Mouse (Mus musculus): ENCODE results near the gene A730071L15Rik. TPM values are rescaled to one million over a fixed set of nuclear protein-coding genes. Genes with fewer than 3 reads are reported as not detected.

A730071L15Rik gene
- total and polyA plus RNA-seq, 2 experiments from 2014 or later = 0.41 TPM; not detected in 1

GRCm38 (mm10) chr11:6218189-6218896 is 18.5 kb downstream of the A730071L15Rik start:
- no peak overlapping the region for H3K9ac ChIP-seq (replicated peaks; ENCODE audit: low read depth, low read length)
- TF ChIP-seq CTCF (IDR thresholded peaks at IDR 0.05; ENCODE audit: low read depth) = no peak
- no peaks in the 10 kb centered on the region for H3K9me3 ChIP-seq (replicated peaks; ENCODE audit: control insufficient read depth, low read length)
- H3K36me3 ChIP-seq (replicated peaks; ENCODE audit: control insufficient read depth, insufficient read depth, low read length) = no peaks in the 10 kb centered on the region
- WGBS = 62% methylated on average over 11 of the region's 11 CpGs
- H3K4me1 ChIP-seq (ENCODE audit: control insufficient read depth, insufficient read depth) = no peaks in the 10 kb centered on the region
- no peak overlapping the region for H3K4me2 ChIP-seq (ENCODE audit: low read depth, low read length)
- ATAC-seq (ENCODE audit: insufficient read depth, low read depth) (no peak), DNase-seq (ENCODE audit: low spot score) (no peak)
- H3K27ac ChIP-seq (ENCODE audit: low read depth) = no peak overlapping the region
- H3K4me3 ChIP-seq (ENCODE audit: low read depth, low read length) = no peak overlapping the region
- no peaks in the 10 kb centered on the region for H3K27me3 ChIP-seq (ENCODE audit: control insufficient read depth, insufficient read depth, low read length)

- 79% methylated on average over 6 of the region's 6 CpGs for WGBS
- ATAC-seq (ENCODE audit: insufficient read depth, low read depth) = no peak
- Histone ChIP-seq H3K27ac (ENCODE audit: low read depth) (no peak overlapping the region), H3K36me3 (replicated peaks; ENCODE audit: control insufficient read depth, insufficient read depth, low read length) (no peaks in the 10 kb centered on the region), H3K4me3 (ENCODE audit: low read depth, low read length) (no peak overlapping the region), H3K4me2 (ENCODE audit: low read depth, low read length) (no peak overlapping the region), H3K4me1 (ENCODE audit: control insufficient read depth, insufficient read depth) (no peaks in the 10 kb centered on the region), H3K9ac (replicated peaks; ENCODE audit: low read depth, low read length) (no peak overlapping the region), H3K9me3 (replicated peaks; ENCODE audit: control insufficient read depth, low read length) (no peaks in the 10 kb centered on the region), H3K27me3 (ENCODE audit: control insufficient read depth, insufficient read depth, low read length) (no peaks in the 10 kb centered on the region)
- no peak for DNase-seq (ENCODE audit: low spot score)
- TF ChIP-seq CTCF (IDR thresholded peaks at IDR 0.05; ENCODE audit: low read depth) (no peak), EP300 (IDR thresholded peaks at IDR 0.05; ENCODE audit: low read depth) (no peak)
Observed at GRCm38 (mm10) chr11:6219967-6220366, 20.1 kb downstream of the A730071L15Rik start.

GRCm38 (mm10) chr11:6222187-6222586 is 22.4 kb downstream of the A730071L15Rik start:
- Histone ChIP-seq H3K27ac (ENCODE audit: low read depth) (no peak overlapping the region), H3K4me3 (ENCODE audit: low read depth, low read length) (no peak overlapping the region), H3K4me2 (ENCODE audit: low read depth, low read length) (no peak overlapping the region), H3K36me3 (replicated peaks; ENCODE audit: control insufficient read depth, insufficient read depth, low read length) (no peaks in the 10 kb centered on the region), H3K9ac (replicated peaks; ENCODE audit: low read depth, low read length) (no peak overlapping the region), H3K9me3 (replicated peaks; ENCODE audit: control insufficient read depth, low read length) (no peaks in the 10 kb centered on the region), H3K4me1 (ENCODE audit: control insufficient read depth, insufficient read depth) (no peaks in the 10 kb centered on the region), H3K27me3 (ENCODE audit: control insufficient read depth, insufficient read depth, low read length) (no peaks in the 10 kb centered on the region)
- 90% methylated on average over 10 of the region's 10 CpGs for WGBS
- no peak for TF ChIP-seq CTCF (IDR thresholded peaks at IDR 0.05; ENCODE audit: low read depth)
- TF ChIP-seq EP300 (IDR thresholded peaks at IDR 0.05; ENCODE audit: low read depth) = no peak
- ATAC-seq (ENCODE audit: insufficient read depth, low read depth) (no peak), DNase-seq (ENCODE audit: low spot score) (no peak)

GRCm38 (mm10) chr11:6224541-6225229 is 24.9 kb downstream of the A730071L15Rik start:
- WGBS = 70% methylated on average over 14 of the region's 14 CpGs
- no peaks in the 10 kb centered on the region for H3K27me3 ChIP-seq (ENCODE audit: control insufficient read depth, insufficient read depth, low read length)
- no peak overlapping the region for H3K9ac ChIP-seq (replicated peaks; ENCODE audit: low read depth, low read length)
- TF ChIP-seq EP300 (IDR thresholded peaks at IDR 0.05; ENCODE audit: low read depth) (no peak), CTCF (IDR thresholded peaks at IDR 0.05; ENCODE audit: low read depth) (no peak)
- H3K4me2 ChIP-seq (ENCODE audit: low read depth, low read length) = no peak overlapping the region
- DNase-seq (ENCODE audit: low spot score) (no peak), ATAC-seq (ENCODE audit: insufficient read depth, low read depth) (no peak)
- no peaks in the 10 kb centered on the region for H3K36me3 ChIP-seq (replicated peaks; ENCODE audit: control insufficient read depth, insufficient read depth, low read length)
- no peaks in the 10 kb centered on the region for H3K9me3 ChIP-seq (replicated peaks; ENCODE audit: control insufficient read depth, low read length)
- H3K4me1 ChIP-seq (ENCODE audit: control insufficient read depth, insufficient read depth) = no peaks in the 10 kb centered on the region
- H3K27ac ChIP-seq (ENCODE audit: low read depth) = no peak overlapping the region
- H3K4me3 ChIP-seq (ENCODE audit: low read depth, low read length) = no peak overlapping the region

GRCm38 (mm10) chr11:6230012-6230411 is 30.2 kb downstream of the A730071L15Rik start, which contains the start of gene Npc1l1:
TSS of gene Npc1l1 (minus strand) at chr11:6230143.
- Histone ChIP-seq H3K36me3 (replicated peaks; ENCODE audit: control insufficient read depth, insufficient read depth, low read length) (no peaks in the 10 kb centered on the region), H3K4me3 (ENCODE audit: low read depth, low read length) (no peak within 1 kb of the TSS), H3K9me3 (replicated peaks; ENCODE audit: control insufficient read depth, low read length) (0 out of 2 replicates have a peak, but pooled peaks cover 1% of the 10 kb centered on the region), H3K9ac (replicated peaks; ENCODE audit: low read depth, low read length) (no peak within 1 kb of the TSS), H3K4me1 (ENCODE audit: control insufficient read depth, insufficient read depth) (no peaks in the 10 kb centered on the region), H3K27ac (ENCODE audit: low read depth) (no peak within 1 kb of the TSS), H3K4me2 (ENCODE audit: low read depth, low read length) (no peak within 1 kb of the TSS), H3K27me3 (ENCODE audit: control insufficient read depth, insufficient read depth, low read length) (no peaks in the 10 kb centered on the region)
- TF ChIP-seq EP300 (IDR thresholded peaks at IDR 0.05; ENCODE audit: low read depth) = no peak
- ATAC-seq (ENCODE audit: insufficient read depth, low read depth) (no peak), DNase-seq (ENCODE audit: low spot score) (no peak)
- WGBS = 68% methylated on average over 7 of the region's 7 CpGs

Measured in heart, postnatal 0 days (tissue).